Mouse (Mus musculus) thymus, adult 2 months (tissue): Measurements from ENCODE around the gene Ets2. TPM values are rescaled to one million over a fixed set of nuclear protein-coding genes. Genes with fewer than 3 reads are reported as not detected.

Source experiments
- DNase-seq: peaks from one replicate; pipeline ENCODE4 v3.0.0; 2021
- H3K27ac ChIP-seq: fragments of 200-500 bp; 2 replicates; pipeline ENCODE4 v1.5.1; 2012; ENCODE audit warnings: low read length, control low read depth; ENCODE audit not compliant: control insufficient read depth, insufficient read depth
- H3K27me3 ChIP-seq: fragments of 200-500 bp; 2 replicates; pipeline ENCODE4 v1.6.1; 2012; ENCODE audit warnings: mild to moderate bottlenecking, low read length, moderate library complexity, mixed read lengths; ENCODE audit not compliant: control insufficient read depth, insufficient read depth
- H3K36me3 ChIP-seq: fragments of 200-500 bp; 2 replicates; pipeline ENCODE4 v1.6.1; 2012; ENCODE audit warnings: mild to moderate bottlenecking, low read length, moderate library complexity; ENCODE audit not compliant: control insufficient read depth, insufficient read depth
- H3K4me1 ChIP-seq: fragments of 200-500 bp; replicated peaks from 2 replicates; pipeline ENCODE4 v1.6.1; 2012; ENCODE audit warnings: low read length; ENCODE audit not compliant: control insufficient read depth, insufficient read depth
- H3K4me3 ChIP-seq: fragments of 200-500 bp; 2 replicates; pipeline ENCODE4 v1.5.1; 2012; ENCODE audit warnings: mild to moderate bottlenecking, low read length, control low read depth, moderate library complexity; ENCODE audit not compliant: control insufficient read depth, insufficient read depth
- CTCF ChIP-seq: fragments of 200-500 bp; IDR thresholded peaks from 2 replicates; pipeline ENCODE4 v1.5.1; 2012; ENCODE audit warnings: mild to moderate bottlenecking, control low read depth, low read length, moderate library complexity, borderline replicate concordance; ENCODE audit not compliant: control insufficient read depth, poor library complexity, insufficient read depth; ENCODE audit errors: extremely low read depth
- POLR2A ChIP-seq: fragments of 200-500 bp; IDR thresholded peaks from 2 replicates; pipeline ENCODE4 v1.6.1; 2012; ENCODE audit warnings: mild to moderate bottlenecking, low read length, control low read depth, moderate library complexity; ENCODE audit not compliant: control insufficient read depth, poor library complexity, insufficient read depth; ENCODE audit errors: extremely low read depth
- WGBS: fragments of 180-500 bp; shearing (Covaris S2); methylation state at CpG from one replicate; pipeline ENCODE4 v1.1.7; 2018; 5-methylcytosine and 5-hydroxymethylcytosine counted together
- polyA plus RNA-seq: library from polyadenylated mRNA; depleted of rRNA; stranded (reverse); fragments of >200 nt; gene quantifications from 2 replicates; pipeline ENCODE4 v1.2.3, GENCODE M21; 2012

Gene Ets2
- polyA plus RNA-seq, 1 experiment = 343 TPM

DNA sequence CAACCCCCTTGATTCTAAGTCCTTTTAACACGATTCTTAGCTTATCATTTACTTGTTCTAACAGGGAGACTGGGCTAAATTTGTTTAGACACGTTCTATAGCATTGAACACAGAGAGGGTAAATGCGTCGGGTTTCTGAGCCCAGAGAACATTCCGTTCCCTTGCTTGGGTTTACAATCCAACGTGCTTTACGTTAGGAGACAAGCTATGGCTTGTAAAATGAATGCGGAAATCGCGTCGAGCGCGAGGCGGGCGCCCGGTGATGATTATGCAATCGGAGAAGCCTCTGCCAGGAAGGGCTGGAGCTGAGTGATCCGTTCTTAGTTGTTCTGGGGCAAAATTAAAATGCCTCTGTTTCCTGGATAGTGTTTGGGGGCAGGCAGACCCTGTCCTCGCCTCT lies 42.4 kb upstream of the Ets2 start:
- peaks cover 2% of the 10 kb centered on the region for H3K4me1 ChIP-seq
- TF ChIP-seq CTCF (no peak), POLR2A (no peak)
- no peaks in the 10 kb centered on the region for H3K36me3 ChIP-seq
- no peak for DNase-seq
- 89% methylated on average over 19 of the region's 19 CpGs for WGBS
- H3K27ac ChIP-seq = no peak overlapping the region
- no peaks in the 10 kb centered on the region for H3K27me3 ChIP-seq
- H3K4me3 ChIP-seq = no peak overlapping the region

DNA sequence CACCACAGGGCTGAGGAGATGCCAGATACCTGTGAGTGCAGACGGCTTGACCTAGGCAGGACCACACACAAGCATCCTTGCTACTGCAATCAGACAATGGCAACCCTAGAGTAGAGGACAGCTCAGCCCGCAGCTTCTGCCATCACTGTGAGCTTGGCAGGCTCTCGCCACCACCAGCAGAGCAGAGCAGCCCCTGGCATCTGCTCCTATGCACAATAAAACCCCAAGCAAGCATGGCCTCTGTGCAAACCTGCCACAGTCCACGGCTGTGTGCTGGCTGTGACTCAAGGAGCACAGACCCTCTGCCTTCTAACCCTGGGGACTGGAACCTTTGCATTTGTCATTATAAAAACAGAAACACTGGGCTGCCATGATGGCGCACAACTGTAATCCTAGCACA lies 41.0 kb upstream of the Ets2 start:
- no peak for TF ChIP-seq POLR2A
- no peak for TF ChIP-seq CTCF
- no peak overlapping the region for H3K4me3 ChIP-seq

GRCm38 (mm10) chr16:95665472-95666131 lies 36.3 kb upstream of the Ets2 start:
- H3K4me1 ChIP-seq = no peaks in the 10 kb centered on the region
- no peaks in the 10 kb centered on the region for H3K27me3 ChIP-seq
- 80% methylated on average over 6 of the region's 6 CpGs for WGBS
- TF ChIP-seq CTCF (no peak), POLR2A (no peak)
- no peak overlapping the region for H3K27ac ChIP-seq
- no peak for DNase-seq
- no peak overlapping the region for H3K4me3 ChIP-seq
- H3K36me3 ChIP-seq = no peaks in the 10 kb centered on the region

More for the DNA sequence above, 41.0 kb upstream of the Ets2 start:
- WGBS = 95% methylated on average over 5 of the region's 5 CpGs
- H3K27ac ChIP-seq = no peak overlapping the region
- H3K27me3 ChIP-seq = no peaks in the 10 kb centered on the region
- DNase-seq = no peak
- H3K4me1 ChIP-seq = peaks cover 2% of the 10 kb centered on the region
- H3K36me3 ChIP-seq = no peaks in the 10 kb centered on the region

DNA sequence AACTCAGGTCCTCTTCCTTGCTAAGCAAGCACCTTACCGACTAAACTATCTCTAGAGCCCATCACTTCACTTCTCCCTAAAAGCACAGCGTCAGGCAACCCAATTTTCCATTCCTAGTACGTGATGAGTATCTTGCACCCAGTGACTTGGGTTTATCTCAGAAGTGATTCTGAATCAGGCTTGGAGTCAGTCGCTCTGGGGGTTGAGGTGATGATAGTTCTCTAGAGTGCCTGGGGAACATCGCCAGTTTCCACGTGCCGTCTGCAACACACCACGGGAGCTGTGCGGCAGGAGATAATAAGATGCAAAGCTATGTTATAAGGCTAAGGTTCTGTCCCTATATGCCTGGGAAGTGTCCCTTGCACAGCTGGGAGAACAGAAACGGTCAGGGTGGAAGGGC lies 35.6 kb upstream of the Ets2 start:
- 96% methylated on average over 10 of the region's 10 CpGs for WGBS

DNA sequence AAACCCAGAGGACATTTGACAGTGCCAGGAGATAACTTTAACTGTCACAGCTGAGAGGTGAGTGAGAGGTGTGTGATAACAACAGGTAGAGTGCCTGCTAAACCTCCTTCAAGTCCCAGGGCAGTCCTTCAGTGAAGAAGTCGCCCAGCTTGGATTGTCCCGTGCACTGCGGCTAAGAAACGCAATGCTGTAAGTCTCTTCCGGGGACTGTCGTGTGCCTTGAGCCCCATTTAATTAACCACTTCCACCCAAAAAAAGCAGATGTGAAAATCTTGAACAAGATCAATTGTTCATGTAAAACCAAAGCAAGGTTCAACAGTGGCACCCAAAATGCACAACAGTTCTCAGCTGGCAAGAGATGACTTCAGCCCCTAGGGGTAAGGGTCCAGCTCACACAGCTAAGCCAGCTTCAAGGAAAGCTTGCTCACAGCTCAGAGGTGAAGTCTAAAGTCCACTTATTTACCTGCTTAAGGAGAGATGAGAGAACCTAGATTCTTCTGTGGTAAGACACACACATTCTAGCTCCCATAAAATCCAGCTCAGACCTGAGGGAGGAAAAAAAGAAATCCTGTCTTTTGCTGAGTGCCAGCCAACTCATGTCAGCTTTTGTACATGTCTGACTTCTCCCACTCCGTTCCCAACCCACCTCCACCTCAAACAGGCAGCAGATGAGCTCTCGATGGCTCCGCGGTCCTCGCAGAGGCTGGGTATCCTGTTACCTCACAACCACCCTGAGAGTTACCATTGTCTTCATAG lies 34.3 kb upstream of the Ets2 start:
- 86% methylated on average over 11 of the region's 11 CpGs for WGBS
- Histone ChIP-seq H3K27ac (no peak overlapping the region), H3K27me3 (no peaks in the 10 kb centered on the region)

More for the DNA sequence above, 35.6 kb upstream of the Ets2 start:
- Histone ChIP-seq H3K27ac (no peak overlapping the region), H3K27me3 (no peaks in the 10 kb centered on the region), H3K4me3 (no peak overlapping the region), H3K4me1 (no peaks in the 10 kb centered on the region), H3K36me3 (no peaks in the 10 kb centered on the region)
- no peak for DNase-seq
- no peak for TF ChIP-seq POLR2A
- no peak for TF ChIP-seq CTCF

GRCm38 (mm10) chr16:95668151-95668993 lies 33.5 kb upstream of the Ets2 start:
- H3K27ac ChIP-seq = no peak overlapping the region
- no peak overlapping the region for H3K4me3 ChIP-seq
- TF ChIP-seq POLR2A = no peak
- 95% methylated on average over 19 of the region's 19 CpGs for WGBS
- DNase-seq = no peak
- H3K27me3 ChIP-seq = no peaks in the 10 kb centered on the region
- no peaks in the 10 kb centered on the region for H3K36me3 ChIP-seq
- H3K4me1 ChIP-seq = no peaks in the 10 kb centered on the region

More for the DNA sequence above, 34.3 kb upstream of the Ets2 start:
- no peaks in the 10 kb centered on the region for H3K36me3 ChIP-seq
- TF ChIP-seq CTCF = no peak
- no peak for TF ChIP-seq POLR2A
- H3K4me1 ChIP-seq = no peaks in the 10 kb centered on the region
- no peak for DNase-seq
- H3K4me3 ChIP-seq = no peak overlapping the region
